Mouse (Mus musculus) ES-E14 (cell line): ENCODE measurements at regions not wholly inside any gene's neighbourhood (a gene's known extent, or its start where the extent isn't known, plus 50 kb on each side); places are given as distances from the start of the nearest gene placed in this dataset.

Experiments
- HCFC1 ChIP-seq: IDR thresholded peaks from 2 replicates; pipeline ENCODE4 v1.6.1; 2012; ENCODE audit warnings: low read length, inconsistent platforms, borderline replicate concordance; ENCODE audit not compliant: insufficient read depth
- MAFK ChIP-seq: IDR thresholded peaks from 2 replicates; pipeline ENCODE4 v1.6.1; 2014; ENCODE audit warnings: mild to moderate bottlenecking, low read depth, low read length, inconsistent platforms; ENCODE audit not compliant: insufficient read depth

- TF ChIP-seq MAFK, result no peak
- TF ChIP-seq HCFC1, result no peak
Observed at GRCm38 (mm10) chr5:67532351-67532750, 75.3 kb upstream of the Shisa3 start.
